Mouse (Mus musculus): ENCODE data around the gene Cdh11. TPM values are rescaled to one million over a fixed set of nuclear protein-coding genes. Genes with fewer than 3 reads are reported as not detected.
"Not testable (repeated sequence)": the region's sequence is repeated elsewhere in the genome, so short reads cannot be mapped to it uniquely, and the experiment has no call there.

Gene Cdh11
- total RNA-seq, 2 experiments from 2014 or later: 28.0 to 28.6 TPM

- DNase-seq: no peak
Observed at GRCm38 (mm10) chr8:102715956-102716355, 69.5 kb downstream of the Cdh11 start.

- no peak for DNase-seq
Observed at GRCm38 (mm10) chr8:102707305-102707704, 78.1 kb downstream of the Cdh11 start.

GRCm38 (mm10) chr8:102705376-102705905 lies 80.0 kb downstream of the Cdh11 start:
- DNase-seq: no peak

- DNase-seq: no peak
Observed at GRCm38 (mm10) chr8:102700245-102700644, 85.2 kb downstream of the Cdh11 start.

GRCm38 (mm10) chr8:102698232-102698837 lies 87.1 kb downstream of the Cdh11 start:
- DNase-seq: no peak

GRCm38 (mm10) chr8:102693465-102693864 lies 92.0 kb downstream of the Cdh11 start:
- DNase-seq: no peak

- DNase-seq: not testable (repeated sequence)
Observed at GRCm38 (mm10) chr8:102685491-102685890, 100.0 kb downstream of the Cdh11 start.

GRCm38 (mm10) chr8:102685023-102685422 lies 100.4 kb downstream of the Cdh11 start:
- no peak for DNase-seq

GRCm38 (mm10) chr8:102677148-102677547 lies 108.3 kb downstream of the Cdh11 start:
- DNase-seq: no peak

GRCm38 (mm10) chr8:102664561-102664960 lies 120.9 kb downstream of the Cdh11 start:
- DNase-seq: not testable (repeated sequence)

- DNase-seq: no peak
Observed at GRCm38 (mm10) chr8:102656529-102656928, 128.9 kb downstream of the Cdh11 start.

- DNase-seq: no peak
Observed at GRCm38 (mm10) chr8:102651964-102652363, 133.5 kb downstream of the Cdh11 start.

- no peak for DNase-seq
Observed at GRCm38 (mm10) chr8:102627151-102627550, 158.3 kb downstream of the Cdh11 start.

- no peak for DNase-seq
Observed at GRCm38 (mm10) chr8:102612146-102612545, 173.3 kb downstream of the Cdh11 start.

GRCm38 (mm10) chr8:102601327-102601726 lies 184.1 kb downstream of the Cdh11 start:
- no peak for DNase-seq

- DNase-seq: peak; percentile 86
Observed at GRCm38 (mm10) chr8:102596523-102596922, 188.9 kb downstream of the Cdh11 start.

GRCm38 (mm10) chr8:102593899-102594298 lies 191.5 kb downstream of the Cdh11 start:
- DNase-seq: no peak

Small RNA genes within 50 kb of the gene (microRNA-seq; reads per million reads assigned to microRNA genes)
- not detected for gene Gm26301

Measured in adrenal gland, postnatal 10 days (tissue).